Mouse (Mus musculus) frontal cortex, postnatal 14 days (tissue): ENCODE measurements around the gene Fhdc1.

Experiments
- DNase-seq, 2 experiments: peaks; one replicate each; pipeline ENCODE4 v3.0.0; 2022; ENCODE audit warnings: low spot score in 2 of 2

Fhdc1 gene

GRCm38 (mm10) chr3:84474981-84475775, 5.1 kb downstream of the Fhdc1 start:
- no peak for DNase-seq

DNA sequence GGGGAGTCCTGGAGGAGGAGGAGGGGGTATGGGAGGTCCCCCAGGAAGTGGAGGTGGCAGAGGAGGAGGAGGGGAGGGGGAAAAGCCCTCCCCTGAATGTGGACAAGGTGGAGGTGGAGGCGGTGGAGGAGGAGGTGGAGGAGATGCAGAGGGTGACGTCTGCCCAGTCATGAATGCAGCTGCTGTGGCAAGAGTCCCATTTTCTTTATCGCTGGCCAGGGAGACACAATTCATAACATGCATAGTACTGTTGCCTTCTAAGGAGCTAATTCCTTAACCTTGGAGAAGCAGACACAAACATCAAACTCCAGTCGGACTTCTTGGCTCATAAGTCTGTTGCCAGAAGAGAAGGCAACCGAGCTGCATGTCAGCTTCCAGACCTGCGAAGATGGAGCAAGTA, 5.8 kb downstream of the Fhdc1 start:
- DNase-seq, result no peak

DNA sequence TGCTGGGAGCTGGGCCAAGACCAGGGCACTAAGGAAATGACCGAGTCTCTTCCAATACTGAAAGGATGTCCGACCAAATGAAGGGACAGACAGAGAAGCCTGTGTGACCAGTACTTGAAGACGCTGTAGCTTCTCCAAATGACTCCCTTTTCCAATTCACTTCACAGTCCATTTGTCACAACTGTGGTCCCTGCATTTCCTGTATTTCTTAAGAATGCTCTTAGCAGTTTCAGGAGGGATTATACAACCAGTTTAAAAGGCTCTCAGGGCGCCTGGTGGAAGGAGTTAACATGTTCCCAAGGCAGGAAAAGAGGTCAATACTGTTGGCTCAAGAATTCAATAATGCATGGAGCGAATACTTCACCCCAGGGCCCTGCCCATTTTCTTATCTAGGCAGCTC, 7.3 kb downstream of the Fhdc1 start:
- DNase-seq, result no peak

DNA sequence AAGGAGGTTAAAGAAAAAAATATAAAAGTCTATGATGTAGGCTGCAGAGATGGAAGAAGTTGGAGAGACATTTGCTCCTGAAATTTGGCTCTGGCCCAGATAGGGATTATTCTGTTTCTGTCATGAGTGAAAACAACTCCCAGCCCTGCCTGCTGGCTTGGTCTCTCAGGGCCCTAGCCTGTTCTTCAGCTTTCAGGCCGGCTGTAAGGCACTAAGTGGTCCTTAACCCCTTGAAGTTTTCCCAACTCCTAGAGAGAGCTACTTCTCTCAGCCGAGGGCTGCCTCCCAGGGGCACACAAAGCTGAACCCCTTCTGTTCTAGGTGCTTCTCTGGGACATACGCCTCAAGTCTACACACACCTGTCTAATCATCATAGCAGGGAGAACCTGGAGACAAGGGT, 7.7 kb downstream of the Fhdc1 start:
- DNase-seq, result no peak

DNA sequence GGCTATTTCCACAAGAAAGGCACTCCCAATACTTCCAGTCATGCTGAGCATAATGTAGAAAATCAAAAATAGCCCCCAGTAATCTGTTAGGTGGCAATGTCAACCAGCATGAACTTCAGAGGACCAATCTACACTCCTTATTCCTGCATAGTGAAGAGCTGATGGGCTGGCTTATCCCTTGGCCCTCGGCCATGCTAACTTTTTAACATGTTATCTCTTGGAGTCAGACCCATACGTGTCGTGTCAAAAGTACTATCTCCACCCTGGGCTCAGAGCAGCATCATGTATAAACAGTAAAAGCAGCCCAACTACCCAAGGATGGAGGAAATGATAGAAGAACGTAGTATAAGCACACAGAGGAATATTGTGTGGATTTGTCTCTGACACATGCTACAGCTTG, 9.1 kb downstream of the Fhdc1 start:
- DNase-seq, result no peak

- DNase-seq, result no peak
Measured at GRCm38 (mm10) chr3:84468111-84468453, 12.1 kb downstream of the Fhdc1 start.

DNA sequence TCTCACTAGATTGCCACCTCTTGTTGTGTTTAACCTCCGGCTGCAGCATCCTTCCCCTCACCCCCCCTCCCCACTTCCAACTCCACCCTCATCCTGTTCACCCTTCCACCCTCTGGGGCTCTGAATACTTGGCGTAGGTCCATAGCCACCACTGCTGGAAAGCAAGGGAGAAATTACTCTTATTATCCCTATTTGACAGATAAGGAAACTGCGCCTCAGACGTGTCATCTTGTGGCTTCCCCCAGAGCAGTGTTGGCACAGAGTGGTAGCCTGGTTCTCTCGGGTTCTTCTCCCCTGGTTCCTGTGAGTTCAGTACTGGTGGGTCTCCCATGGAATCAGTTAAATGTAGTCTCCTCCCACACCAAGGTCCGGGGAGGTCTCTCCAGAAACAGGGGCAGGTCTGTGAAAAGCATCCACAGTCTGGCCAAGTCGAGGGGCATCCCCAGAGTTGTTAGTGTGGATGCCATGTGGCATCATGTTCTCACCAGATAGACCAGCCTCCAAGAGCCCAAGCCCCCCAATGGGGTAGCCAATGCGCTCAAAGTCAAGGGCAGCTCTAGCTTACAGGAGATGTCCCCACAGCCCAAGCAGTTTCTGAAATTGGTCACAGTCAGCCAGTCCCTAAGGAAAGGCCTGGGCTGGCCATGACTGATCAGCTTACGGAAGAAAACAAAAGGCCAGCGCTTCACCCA, 12.7 kb downstream of the Fhdc1 start:
- no peak for DNase-seq

DNA sequence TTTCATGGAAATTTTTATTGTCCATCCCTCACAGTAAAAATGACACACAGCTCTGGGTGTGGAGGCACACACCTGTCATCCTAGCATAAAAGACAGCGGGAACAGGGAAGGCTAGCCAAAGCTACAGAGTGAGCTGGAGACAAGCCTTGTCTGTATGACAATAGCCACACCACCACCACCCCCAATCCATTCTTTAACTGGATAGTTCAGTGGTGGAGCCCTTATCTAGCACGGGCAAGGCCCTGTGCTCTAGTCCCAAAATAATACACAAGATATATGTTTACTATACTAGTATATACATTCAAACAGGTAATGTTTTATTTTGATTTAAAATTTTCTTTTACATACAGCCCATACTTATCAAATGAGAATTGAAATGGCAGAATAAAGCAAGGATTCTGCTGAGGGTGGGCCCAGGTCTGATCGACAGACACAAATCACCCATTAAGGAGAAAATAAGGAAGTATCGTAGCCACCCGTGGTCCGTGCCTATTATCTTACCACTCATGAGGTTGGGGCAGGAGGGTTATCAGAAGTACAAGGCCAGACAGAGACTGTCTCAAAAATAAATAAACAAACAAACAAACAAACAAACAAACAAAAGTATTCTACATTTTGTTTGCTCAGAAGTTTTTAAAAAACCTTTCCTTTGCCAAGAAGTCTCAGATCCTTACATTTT, 14.3 kb downstream of the Fhdc1 start:
- DNase-seq, result no peak

- no peak for DNase-seq
Measured at GRCm38 (mm10) chr3:84461687-84462086, 18.5 kb downstream of the Fhdc1 start.

GRCm38 (mm10) chr3:84460952-84461351, 19.3 kb downstream of the Fhdc1 start:
- DNase-seq, result no peak

DNA sequence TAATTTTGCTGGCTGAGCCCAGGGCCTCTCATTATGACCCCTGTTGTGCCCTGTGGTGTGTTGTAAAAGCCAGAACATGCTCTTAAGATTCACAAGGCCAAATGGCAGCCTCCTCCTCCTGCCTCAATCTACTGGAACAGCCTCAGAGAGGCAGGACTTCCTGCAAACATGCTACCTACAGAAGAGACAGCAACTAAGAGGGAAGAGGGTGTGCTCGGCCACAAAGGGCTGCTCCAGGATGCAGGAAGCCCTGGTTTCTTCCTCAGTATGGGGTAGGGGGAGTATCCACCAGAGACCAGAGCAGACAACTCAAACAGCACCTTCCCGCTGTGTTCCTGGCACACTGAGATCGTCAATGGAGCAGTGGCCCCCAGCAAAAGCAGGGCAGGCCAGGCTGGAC, 19.7 kb downstream of the Fhdc1 start:
- DNase-seq, result no peak

- DNase-seq, result no peak
Measured at GRCm38 (mm10) chr3:84455733-84456417, 24.4 kb downstream of the Fhdc1 start.

GRCm38 (mm10) chr3:84450651-84451050, 29.6 kb downstream of the Fhdc1 start:
- no peak for DNase-seq

DNA sequence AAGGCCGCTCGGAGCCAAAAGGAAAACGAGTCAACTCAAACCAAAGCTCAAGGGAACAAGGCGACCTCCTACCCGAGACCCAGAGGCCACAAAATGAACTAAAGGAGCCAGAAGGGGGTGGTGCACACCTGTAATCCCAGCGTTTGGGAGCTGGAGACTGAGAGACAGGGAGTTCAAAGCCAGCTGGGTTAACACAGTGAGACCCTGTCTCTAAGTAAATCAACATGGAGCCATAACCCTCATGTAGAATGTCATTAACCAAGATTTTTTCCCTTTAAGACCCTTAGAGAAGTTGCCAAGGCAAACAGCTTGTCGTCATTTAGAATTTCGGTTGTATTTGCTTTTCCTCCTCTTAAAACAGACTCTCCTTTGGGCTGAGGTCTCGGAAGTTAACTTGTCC, 31.2 kb downstream of the Fhdc1 start:
- DNase-seq, result no peak

DNA sequence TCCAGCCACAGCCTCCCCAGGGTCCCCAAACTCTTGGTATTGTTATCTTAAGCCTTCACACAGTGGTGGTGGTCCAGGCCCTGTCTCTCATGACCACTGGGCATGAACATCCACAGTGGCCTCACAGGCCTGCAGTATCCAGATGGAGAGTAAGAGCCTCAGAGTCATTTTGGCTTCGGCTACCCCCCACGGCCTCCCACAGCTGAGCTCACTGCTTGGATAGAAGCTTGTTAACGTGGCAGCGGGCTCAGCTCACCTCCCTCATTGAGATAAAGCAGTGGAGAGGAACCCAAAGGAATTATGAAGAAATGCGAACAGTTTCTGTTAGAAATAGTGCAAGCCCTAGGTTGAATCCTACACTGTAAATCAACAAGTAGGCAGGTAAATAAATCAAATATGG, 32.4 kb downstream of the Fhdc1 start:
- no peak for DNase-seq

- no peak for DNase-seq
Measured at GRCm38 (mm10) chr3:84445838-84446237, 34.4 kb downstream of the Fhdc1 start.

DNA sequence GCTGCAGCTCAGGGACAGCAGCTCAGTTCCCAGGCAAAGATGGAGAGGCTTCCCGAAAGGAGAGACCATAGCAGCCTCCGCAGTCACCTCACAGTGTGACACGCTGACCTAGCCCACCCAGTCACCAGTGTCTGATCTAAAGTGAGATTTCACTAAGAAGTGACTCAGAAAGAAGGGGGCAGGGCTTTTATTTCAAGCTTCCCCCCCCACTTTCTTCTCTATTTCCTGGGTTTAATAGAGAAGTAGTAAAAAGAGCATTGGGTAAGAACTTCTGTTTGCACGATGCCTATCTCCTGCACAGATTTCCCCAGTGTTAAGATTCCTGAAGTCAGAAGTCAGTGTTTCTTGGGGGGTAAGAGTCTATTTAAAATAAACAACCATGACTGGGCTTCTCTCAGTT, 37.3 kb downstream of the Fhdc1 start:
- DNase-seq, result no peak

- no peak for DNase-seq
Measured at GRCm38 (mm10) chr3:84439431-84440210, 40.6 kb downstream of the Fhdc1 start.

- DNase-seq, result no peak
Measured at GRCm38 (mm10) chr3:84438840-84439239, 41.4 kb downstream of the Fhdc1 start.

- peak; percentile 18 to 54 for DNase-seq
Measured at GRCm38 (mm10) chr3:84438118-84438517, 42.1 kb downstream of the Fhdc1 start.

DNA sequence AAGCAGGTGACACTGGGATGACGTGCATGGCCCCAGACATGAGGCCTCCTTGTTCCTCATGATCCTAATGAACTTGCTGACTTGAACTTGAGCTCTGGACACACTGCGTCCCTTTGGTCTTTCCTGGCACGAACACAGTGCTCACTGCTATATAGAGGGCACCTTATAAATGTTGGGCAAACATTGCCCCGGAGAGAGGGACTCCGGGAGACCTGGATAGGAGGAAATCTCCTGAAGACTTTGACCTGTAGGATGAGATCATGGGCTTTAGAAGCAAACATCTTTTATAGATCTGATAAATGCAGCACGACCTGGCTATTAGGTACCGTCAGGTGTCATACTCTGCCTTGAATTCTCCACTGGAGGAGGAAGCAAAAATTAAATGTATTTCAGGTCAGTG, 43.3 kb downstream of the Fhdc1 start:
- no peak for DNase-seq
